Mouse (Mus musculus) midbrain, embryonic 11.5 days (tissue): ENCODE data around the gene Tank. TPM values are rescaled to one million over a fixed set of nuclear protein-coding genes. Genes with fewer than 3 reads are reported as not detected.

Experiments used
- ATAC-seq: fragments of 200-750 bp; cut with Nextera tagmentation; 2 replicates; pipeline ENCODE4 v1.8.0; 2017; ENCODE audit warnings: moderate TSS enrichment, moderate library complexity; ENCODE audit not compliant: low FRiP score
- DNase-seq: peaks from one replicate; pipeline ENCODE4 v3.0.0; 2015; ENCODE audit warnings: low spot score; ENCODE audit errors: missing footprints
- H3K27ac ChIP-seq: fragments of 300-500 bp; sonication (generic); 2 replicates; pipeline ENCODE4 v1.5.1; 2014; ENCODE audit warnings: low read depth, low read length
- H3K27me3 ChIP-seq: fragments of 300-500 bp; sonication (generic); 2 replicates; pipeline ENCODE4 v1.6.1; 2014; ENCODE audit warnings: mild to moderate bottlenecking, low read length, moderate library complexity, mixed read lengths; ENCODE audit not compliant: control insufficient read depth, insufficient read depth
- H3K36me3 ChIP-seq: fragments of 300-500 bp; sonication (generic); 2 replicates; pipeline ENCODE4 v1.6.1; 2014; ENCODE audit warnings: mild to moderate bottlenecking, low read length, moderate library complexity, mixed read lengths; ENCODE audit not compliant: control insufficient read depth, insufficient read depth
- H3K4me1 ChIP-seq: fragments of 300-500 bp; sonication (generic); 2 replicates; pipeline ENCODE4 v1.6.1; 2014; ENCODE audit warnings: low read length; ENCODE audit not compliant: control insufficient read depth, insufficient read depth
- H3K4me2 ChIP-seq: fragments of 300-500 bp; sonication (generic); 2 replicates; pipeline ENCODE4 v1.6.1; 2014; ENCODE audit warnings: mild to moderate bottlenecking, moderate library complexity
- H3K4me3 ChIP-seq: fragments of 300-500 bp; sonication (generic); 2 replicates; pipeline ENCODE4 v1.5.1; 2014; ENCODE audit warnings: low read depth, low read length
- H3K9ac ChIP-seq: fragments of 300-500 bp; sonication (generic); 2 replicates; pipeline ENCODE4 v1.6.1; 2014; ENCODE audit warnings: low read length
- H3K9me3 ChIP-seq: fragments of 300-500 bp; sonication (generic); 2 replicates; pipeline ENCODE4 v1.6.1; 2016; ENCODE audit warnings: low read length; ENCODE audit not compliant: control insufficient read depth
- WGBS: fragments of 180-500 bp; shearing (Covaris S2); extraction: QIAGEN DNeasy Blood & Tissue Kit; methylation state at CpG from one replicate; pipeline ENCODE4 v1.1.7; 2014; 5-methylcytosine and 5-hydroxymethylcytosine counted together
- polyA plus RNA-seq: library from polyadenylated mRNA; unstranded; fragments of >200 nt; fragmentation: Nextera tagmentation; extraction: Ambion mirVana; gene quantifications from 2 replicates; pipeline ENCODE4 v1.2.1, GENCODE M21; 2014

Gene Tank
- polyA plus RNA-seq, 1 experiment from 2014 or later = 39.4 TPM

- H3K9me3 ChIP-seq = no peaks in the 10 kb centered on the region
Observed at GRCm38 (mm10) chr2:61555825-61556224, 22.6 kb upstream of the Tank start.

GRCm38 (mm10) chr2:61556639-61557038, 21.7 kb upstream of the Tank start:
- H3K36me3 ChIP-seq = no peaks in the 10 kb centered on the region
- H3K4me2 ChIP-seq = no peak overlapping the region
- no peak overlapping the region for H3K9ac ChIP-seq
- no peak overlapping the region for H3K27ac ChIP-seq
- H3K27me3 ChIP-seq = no peaks in the 10 kb centered on the region
- ATAC-seq (no peak), DNase-seq (no peak)
- H3K4me3 ChIP-seq = no peak overlapping the region
- peaks cover 4% of the 10 kb centered on the region; the same call in 1 of the 2 replicates for H3K4me1 ChIP-seq
- H3K9me3 ChIP-seq = no peaks in the 10 kb centered on the region
- 89% methylated on average over 3 of the region's 3 CpGs for WGBS

More at GRCm38 (mm10) chr2:61555825-61556224, 22.6 kb upstream of the Tank start:
- DNase-seq = no peak
- Histone ChIP-seq H3K4me1 (no peaks in the 10 kb centered on the region), H3K36me3 (no peaks in the 10 kb centered on the region), H3K4me2 (no peak overlapping the region), H3K27me3 (no peaks in the 10 kb centered on the region), H3K27ac (no peak overlapping the region), H3K9ac (no peak overlapping the region), H3K4me3 (no peak overlapping the region)
- 55% methylated on average over 2 of the region's 2 CpGs for WGBS
- no peak for ATAC-seq

GRCm38 (mm10) chr2:61557848-61558471, 20.4 kb upstream of the Tank start:
- Histone ChIP-seq H3K4me1 (peaks cover 4% of the 10 kb centered on the region; the same call in 1 of the 2 replicates), H3K4me3 (no peak overlapping the region), H3K9me3 (no peaks in the 10 kb centered on the region), H3K27me3 (no peaks in the 10 kb centered on the region), H3K36me3 (no peaks in the 10 kb centered on the region), H3K4me2 (no peak overlapping the region), H3K27ac (no peak overlapping the region), H3K9ac (no peak overlapping the region)
- 89% methylated on average over 5 of the region's 5 CpGs for WGBS
- ATAC-seq = no peak
- DNase-seq = no peak

DNA sequence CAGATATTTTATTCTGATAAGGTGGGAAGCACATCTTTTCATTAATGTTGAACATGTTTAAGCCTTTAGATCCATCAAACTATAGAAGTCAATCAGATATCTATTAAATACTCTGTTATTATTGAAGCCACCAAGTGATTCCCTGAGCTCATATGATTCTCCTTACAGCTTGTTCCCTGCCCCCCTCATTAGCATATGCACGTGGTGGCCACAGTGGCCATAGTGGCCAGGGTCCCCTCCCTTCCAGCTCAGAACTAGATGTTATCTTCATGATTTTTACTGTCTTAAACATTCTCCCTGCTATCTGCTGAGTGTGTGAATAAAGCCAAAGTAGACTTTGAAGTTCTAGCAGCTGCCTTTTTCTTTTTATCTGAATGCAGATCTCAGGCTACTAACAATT, 17.3 kb upstream of the Tank start:
- H3K27ac ChIP-seq = no peak overlapping the region
- 0% methylated on average over 1 of the region's 1 CpGs for WGBS

GRCm38 (mm10) chr2:61563202-61563601, 15.2 kb upstream of the Tank start:
- no peaks in the 10 kb centered on the region for H3K27me3 ChIP-seq
- H3K27ac ChIP-seq = no peak overlapping the region
- WGBS = 91% methylated on average over 6 of the region's 6 CpGs
- H3K4me3 ChIP-seq = no peak overlapping the region
- no peak overlapping the region for H3K9ac ChIP-seq
- H3K4me1 ChIP-seq = peaks cover 4% of the 10 kb centered on the region; the same call in 1 of the 2 replicates
- H3K4me2 ChIP-seq = no peak overlapping the region
- no peaks in the 10 kb centered on the region for H3K36me3 ChIP-seq
- ATAC-seq (no peak), DNase-seq (no peak)
- H3K9me3 ChIP-seq = no peaks in the 10 kb centered on the region

More for the DNA sequence above, 17.3 kb upstream of the Tank start:
- H3K4me1 ChIP-seq = peaks cover 4% of the 10 kb centered on the region; the same call in 1 of the 2 replicates
- H3K9me3 ChIP-seq = no peaks in the 10 kb centered on the region
- DNase-seq = no peak
- no peak overlapping the region for H3K4me3 ChIP-seq
- no peak overlapping the region for H3K4me2 ChIP-seq
- ATAC-seq = peak; percentile 81
- no peaks in the 10 kb centered on the region for H3K27me3 ChIP-seq
- no peak overlapping the region for H3K9ac ChIP-seq
- H3K36me3 ChIP-seq = no peaks in the 10 kb centered on the region

GRCm38 (mm10) chr2:61567045-61567783, 11.2 kb upstream of the Tank start:
- Histone ChIP-seq H3K9ac (no peak overlapping the region), H3K4me2 (no peak overlapping the region), H3K9me3 (no peaks in the 10 kb centered on the region), H3K4me3 (no peak overlapping the region), H3K4me1 (no peaks in the 10 kb centered on the region), H3K36me3 (no peaks in the 10 kb centered on the region), H3K27me3 (no peaks in the 10 kb centered on the region), H3K27ac (no peak overlapping the region)
- ATAC-seq (no peak), DNase-seq (no peak)
- 73% methylated on average over 4 of the region's 4 CpGs for WGBS

GRCm38 (mm10) chr2:61569181-61569580, 9.2 kb upstream of the Tank start:
- Histone ChIP-seq H3K9ac (no peak overlapping the region), H3K9me3 (no peaks in the 10 kb centered on the region), H3K27ac (no peak overlapping the region), H3K36me3 (no peaks in the 10 kb centered on the region), H3K27me3 (no peaks in the 10 kb centered on the region), H3K4me2 (no peak overlapping the region), H3K4me1 (no peaks in the 10 kb centered on the region), H3K4me3 (no peak overlapping the region)
- DNase-seq = no peak
- WGBS = 92% methylated on average over 6 of the region's 6 CpGs
- ATAC-seq = no peak

GRCm38 (mm10) chr2:61571343-61571955, 6.9 kb upstream of the Tank start:
- Histone ChIP-seq H3K27ac (no peak overlapping the region), H3K27me3 (no peaks in the 10 kb centered on the region), H3K9me3 (no peaks in the 10 kb centered on the region), H3K9ac (no peak overlapping the region), H3K4me2 (no peak overlapping the region), H3K4me3 (no peak overlapping the region), H3K36me3 (no peaks in the 10 kb centered on the region), H3K4me1 (no peaks in the 10 kb centered on the region)
- 85% methylated on average over 4 of the region's 4 CpGs for WGBS
- ATAC-seq = no peak
- no peak for DNase-seq

DNA sequence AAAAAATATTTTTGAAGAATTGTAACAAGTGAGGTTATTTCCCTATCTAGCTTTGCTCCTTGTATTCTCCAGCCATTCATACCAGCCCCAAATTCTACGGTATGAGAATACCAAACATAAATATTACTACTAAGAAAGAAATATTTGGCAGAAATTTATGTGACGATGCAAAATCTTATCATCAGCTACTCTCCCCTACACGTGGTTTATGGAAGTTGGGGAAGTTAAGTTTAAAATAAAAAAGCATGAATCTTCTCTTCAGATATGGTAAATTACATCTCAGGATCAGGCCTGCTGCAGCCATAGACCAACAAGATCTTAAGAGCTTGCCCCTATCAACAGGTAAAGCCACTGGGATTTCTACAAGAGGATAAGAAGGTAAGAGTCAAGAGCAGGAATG, 1.9 kb upstream of the Tank start:
- ATAC-seq = no peak
- Histone ChIP-seq H3K36me3 (no peaks in the 10 kb centered on the region), H3K4me1 (no peaks in the 10 kb centered on the region), H3K4me3 (no peak overlapping the region), H3K9me3 (no peaks in the 10 kb centered on the region), H3K9ac (no peak overlapping the region), H3K27ac (no peak overlapping the region), H3K4me2 (no peak overlapping the region), H3K27me3 (no peaks in the 10 kb centered on the region)
- no peak for DNase-seq
- 88% methylated on average over 3 of the region's 3 CpGs for WGBS
